Mouse (Mus musculus): ENCODE measurements at regions not wholly inside any gene's neighbourhood (a gene's known extent, or its start where the extent isn't known, plus 50 kb on each side); places are given as distances from the start of the nearest gene placed in this dataset.

DNA sequence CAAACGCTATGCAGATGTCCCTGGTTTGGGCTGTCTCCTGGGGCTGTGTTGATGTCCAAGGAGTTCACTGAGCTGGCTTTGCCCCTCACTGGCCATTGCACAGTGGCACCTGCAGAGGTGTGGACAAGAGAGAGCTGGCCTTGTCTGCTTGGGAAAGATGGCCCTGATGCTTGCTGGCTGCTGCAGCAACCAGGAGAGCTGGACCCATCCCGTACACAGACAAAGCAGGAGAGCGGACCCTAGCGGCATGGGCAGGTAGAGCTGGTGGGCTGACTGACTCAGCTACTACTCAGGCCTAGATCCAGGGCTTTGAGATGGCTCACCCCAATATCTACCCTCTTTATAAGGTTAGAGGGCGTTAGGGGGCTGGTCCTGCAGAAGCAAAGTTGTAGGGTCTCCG, 161.7 kb downstream of the CK137956 start:
- no peak for TF ChIP-seq CTCF (conservative IDR thresholded peaks at IDR 0.05; ENCODE audit: insufficient read depth, insufficient read length, low read depth, low read length)
- no peak for TF ChIP-seq POLR2A (IDR thresholded peaks at IDR 0.05; ENCODE audit: low read depth, low read length)

Data from kidney, adult 2 months (tissue).